Mouse (Mus musculus): ENCODE results near the gene Pde4dip. TPM values are rescaled to one million over a fixed set of nuclear protein-coding genes. Genes with fewer than 3 reads are reported as not detected.

Gene Pde4dip
- total and polyA plus RNA-seq, 3 experiments, result 1,061 to 1,897 (median 1,629) TPM

DNA sequence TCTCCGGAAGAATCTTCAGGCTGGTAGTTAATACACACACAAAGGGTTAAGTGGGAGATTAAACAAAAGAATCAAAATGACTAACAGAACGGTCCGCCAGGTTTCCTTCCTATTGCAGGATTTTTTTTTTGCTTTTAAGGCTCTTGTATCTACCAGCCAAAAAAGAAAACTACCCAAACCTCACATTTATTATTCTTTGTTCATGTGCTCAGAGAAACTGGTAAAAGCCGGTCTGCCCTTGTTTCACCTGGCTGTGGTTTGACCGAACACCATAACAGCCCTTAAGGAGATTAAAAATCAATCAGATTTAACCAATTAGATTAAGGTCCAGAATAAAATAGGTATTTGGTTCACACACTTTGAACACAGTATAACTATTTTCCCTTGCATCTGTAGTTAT is 124.4 kb downstream of the Pde4dip start:
- Histone ChIP-seq H3K36me3 (ENCODE audit: control insufficient read depth, insufficient read depth, low read length) (peaks cover 54% of the 10 kb centered on the region), H3K27me3 (ENCODE audit: control insufficient read depth, insufficient read depth, low read length) (no peaks in the 10 kb centered on the region), H3K4me3 (no peak overlapping the region), H3K27ac (no peak overlapping the region), H3K4me1 (ENCODE audit: control insufficient read depth, insufficient read depth, low read length) (peaks cover 5% of the 10 kb centered on the region), H3K79me2 (replicated peaks; ENCODE audit: control insufficient read depth, insufficient read depth, low read length) (peaks cover 2% of the 10 kb centered on the region), H3K9ac (ENCODE audit: low read depth, low read length) (no peak overlapping the region)
- TF ChIP-seq CTCF (IDR thresholded peaks at IDR 0.05) (no peak), EP300 (IDR thresholded peaks at IDR 0.05; ENCODE audit: insufficient read depth, low read depth, low read length) (no peak), POLR2A (IDR thresholded peaks at IDR 0.05; ENCODE audit: insufficient read depth, low read depth, low read length) (no peak)
- DNase-seq, result no peak
- 52% methylated on average over 5 of the region's 5 CpGs for WGBS
- intact Hi-C loops (cut with DNase I), result loop anchor here (5.0 kb wide), 1 partner anchor 862 kb away; the partner anchor contains the start of gene Gja5

DNA sequence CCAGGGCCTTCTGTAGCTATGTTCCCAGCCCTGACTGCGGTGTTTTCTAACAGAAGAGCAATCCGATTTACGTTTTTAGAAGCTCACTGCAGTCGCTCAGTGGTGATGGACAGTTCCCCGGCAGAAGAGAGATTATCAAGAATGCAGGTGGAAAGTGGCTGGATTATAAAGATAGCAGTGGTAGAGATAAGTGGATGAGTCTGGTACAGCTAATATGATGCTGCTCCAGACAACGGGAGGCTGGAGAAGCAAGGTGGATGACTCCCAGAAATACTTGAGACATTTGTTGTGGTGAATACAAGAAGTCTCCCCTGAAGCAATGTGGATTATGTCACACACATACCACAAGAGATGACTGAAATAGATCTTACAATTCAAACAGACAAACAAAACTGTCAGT is 126.6 kb downstream of the Pde4dip start:
- intact Hi-C loops (cut with DNase I), result loop anchor here (5.0 kb wide), 1 partner anchor 860 kb away; the partner anchor contains the start of gene Gja5
- DNase-seq, result no peak
- Histone ChIP-seq H3K4me1 (ENCODE audit: control insufficient read depth, insufficient read depth, low read length) (peaks cover 5% of the 10 kb centered on the region), H3K9ac (ENCODE audit: low read depth, low read length) (no peak overlapping the region), H3K79me2 (replicated peaks; ENCODE audit: control insufficient read depth, insufficient read depth, low read length) (peaks cover 2% of the 10 kb centered on the region), H3K27ac (no peak overlapping the region), H3K4me3 (no peak overlapping the region), H3K36me3 (ENCODE audit: control insufficient read depth, insufficient read depth, low read length) (peaks cover 47% of the 10 kb centered on the region), H3K27me3 (ENCODE audit: control insufficient read depth, insufficient read depth, low read length) (no peaks in the 10 kb centered on the region)
- TF ChIP-seq EP300 (IDR thresholded peaks at IDR 0.05; ENCODE audit: insufficient read depth, low read depth, low read length), result no peak
- TF ChIP-seq CTCF (IDR thresholded peaks at IDR 0.05), result no peak
- TF ChIP-seq POLR2A (IDR thresholded peaks at IDR 0.05; ENCODE audit: insufficient read depth, low read depth, low read length), result no peak
- 67% methylated on average over 6 of the region's 6 CpGs for WGBS

DNA sequence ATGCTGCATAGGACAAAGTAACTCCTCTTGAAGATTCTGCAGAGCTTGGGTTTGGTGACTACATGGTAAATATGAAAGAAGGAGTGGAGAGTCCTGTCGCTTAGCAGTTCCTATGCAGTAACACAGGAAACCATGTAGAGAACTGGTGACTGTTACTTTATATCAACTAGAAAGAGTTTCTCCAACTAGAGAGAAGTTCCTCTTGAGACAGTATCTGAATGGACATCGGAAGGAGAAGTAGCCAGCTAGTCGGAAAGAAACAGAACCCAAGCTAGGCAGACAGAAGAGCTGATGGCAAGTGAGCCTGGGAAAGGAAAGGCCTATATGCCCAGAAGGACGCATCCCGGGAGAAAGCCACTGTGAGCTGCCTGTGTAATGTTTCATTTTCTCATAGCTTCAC is 127.3 kb downstream of the Pde4dip start:
- intact Hi-C loops (cut with DNase I), result loop anchor here (5.0 kb wide), 1 partner anchor 859 kb away; the partner anchor contains the start of gene Gja5
- no peak for DNase-seq
- Histone ChIP-seq H3K27me3 (ENCODE audit: control insufficient read depth, insufficient read depth, low read length) (no peaks in the 10 kb centered on the region), H3K4me1 (ENCODE audit: control insufficient read depth, insufficient read depth, low read length) (peaks cover 5% of the 10 kb centered on the region; the same call in 1 of the 2 replicates), H3K9ac (ENCODE audit: low read depth, low read length) (no peak overlapping the region), H3K79me2 (replicated peaks; ENCODE audit: control insufficient read depth, insufficient read depth, low read length) (peaks cover 2% of the 10 kb centered on the region), H3K4me3 (no peak overlapping the region), H3K36me3 (ENCODE audit: control insufficient read depth, insufficient read depth, low read length) (peaks cover 47% of the 10 kb centered on the region), H3K27ac (no peak overlapping the region)
- 69% methylated on average over 5 of the region's 5 CpGs for WGBS
- TF ChIP-seq POLR2A (IDR thresholded peaks at IDR 0.05; ENCODE audit: insufficient read depth, low read depth, low read length) (no peak), CTCF (IDR thresholded peaks at IDR 0.05) (no peak), EP300 (IDR thresholded peaks at IDR 0.05; ENCODE audit: insufficient read depth, low read depth, low read length) (no peak)

DNA sequence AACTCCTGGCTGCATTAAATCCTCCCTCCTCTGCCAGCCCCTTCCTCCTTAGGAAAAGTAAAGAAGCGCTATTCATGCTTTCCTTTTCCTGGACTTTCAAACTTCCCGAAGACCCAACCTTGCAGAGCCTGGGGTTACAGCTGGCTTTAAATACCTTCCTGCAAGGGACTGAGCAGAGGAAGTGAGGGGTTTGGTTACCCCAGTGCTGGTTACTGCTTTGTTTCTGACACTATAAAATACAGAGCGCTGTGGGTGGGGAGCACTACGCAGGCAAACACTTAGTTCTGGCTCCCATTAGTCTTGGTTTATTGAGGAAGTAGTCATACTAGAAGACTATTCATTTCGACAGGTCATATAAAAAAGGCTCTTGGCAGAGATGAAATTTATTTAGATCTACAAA is 128.7 kb downstream of the Pde4dip start:
- intact Hi-C loops (cut with DNase I), result loop anchor here (5.0 kb wide), 1 partner anchor 858 kb away; the partner anchor contains the start of gene Gja5
- Histone ChIP-seq H3K36me3 (ENCODE audit: control insufficient read depth, insufficient read depth, low read length) (peaks cover 37% of the 10 kb centered on the region), H3K27me3 (ENCODE audit: control insufficient read depth, insufficient read depth, low read length) (no peaks in the 10 kb centered on the region), H3K4me1 (ENCODE audit: control insufficient read depth, insufficient read depth, low read length) (peaks cover 5% of the 10 kb centered on the region; the same call in 1 of the 2 replicates), H3K4me3 (no peak overlapping the region), H3K27ac (no peak overlapping the region), H3K9ac (ENCODE audit: low read depth, low read length) (no peak overlapping the region), H3K79me2 (replicated peaks; ENCODE audit: control insufficient read depth, insufficient read depth, low read length) (peaks cover 2% of the 10 kb centered on the region)
- no peak for TF ChIP-seq CTCF (IDR thresholded peaks at IDR 0.05)
- TF ChIP-seq POLR2A (IDR thresholded peaks at IDR 0.05; ENCODE audit: insufficient read depth, low read depth, low read length), result no peak
- TF ChIP-seq EP300 (IDR thresholded peaks at IDR 0.05; ENCODE audit: insufficient read depth, low read depth, low read length), result no peak
- WGBS, result 80% methylated on average over 5 of the region's 5 CpGs
- no peak for DNase-seq

DNA sequence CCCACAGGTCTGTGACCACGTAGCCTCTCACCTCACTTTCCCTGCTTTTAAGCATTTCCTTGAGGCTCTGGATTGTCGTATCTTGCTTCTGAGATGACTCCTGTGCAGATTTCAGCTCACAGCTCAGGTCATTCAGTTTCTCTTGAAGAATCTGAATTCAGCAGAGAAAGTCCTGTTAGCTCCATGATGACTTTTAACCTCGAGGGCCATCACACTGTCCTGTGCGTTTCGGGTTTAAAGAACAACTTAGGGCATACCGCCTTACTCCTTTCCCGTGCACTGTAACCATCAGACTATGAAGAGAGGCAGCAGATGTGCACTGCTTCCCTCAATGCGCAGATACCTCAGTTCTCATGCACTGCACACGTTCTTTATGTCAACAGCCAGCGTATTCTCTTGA is 131.0 kb downstream of the Pde4dip start:
- peaks cover 2% of the 10 kb centered on the region for H3K79me2 ChIP-seq (replicated peaks; ENCODE audit: control insufficient read depth, insufficient read depth, low read length)
- peaks cover 14% of the 10 kb centered on the region for H3K36me3 ChIP-seq (ENCODE audit: control insufficient read depth, insufficient read depth, low read length)

DNA sequence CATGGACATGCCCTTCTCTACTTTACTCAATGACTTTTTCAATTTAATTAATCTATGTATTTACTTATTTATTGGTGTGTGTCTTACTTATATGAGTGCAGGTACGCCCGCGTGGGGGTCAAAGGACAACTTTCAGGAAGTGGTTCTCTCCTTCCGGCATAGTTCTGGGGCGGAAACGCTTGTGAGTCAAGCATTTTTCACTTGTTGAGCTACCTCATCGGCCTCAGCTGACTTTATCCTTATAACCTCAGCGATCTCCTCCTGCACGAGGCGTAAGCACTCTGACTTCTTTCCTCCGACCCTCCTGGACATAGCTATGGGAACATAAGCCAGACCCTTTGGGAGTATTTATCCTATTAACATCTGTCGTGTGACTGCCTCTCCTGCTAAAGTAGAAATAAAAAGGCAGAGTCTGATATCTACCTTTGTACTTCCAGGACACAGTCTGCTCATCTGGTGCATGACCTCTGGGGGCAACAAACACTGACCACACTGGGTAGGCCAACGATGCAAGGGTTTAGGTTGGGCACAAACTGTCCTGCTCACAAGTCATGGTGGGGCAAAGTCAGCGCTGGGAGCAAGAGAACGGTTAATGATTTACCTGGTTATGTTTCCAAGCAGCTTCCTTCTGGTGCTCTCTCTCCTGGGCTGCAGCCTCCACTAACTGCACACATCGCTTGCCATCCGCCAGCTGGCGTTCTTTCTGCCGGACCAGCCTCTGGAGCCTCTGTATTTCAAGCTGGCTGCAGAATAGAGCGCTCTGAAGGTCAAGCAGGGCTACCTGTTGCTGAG is 132.0 kb downstream of the Pde4dip start:
- Histone ChIP-seq H3K4me3 (no peak overlapping the region), H3K9ac (ENCODE audit: low read depth, low read length) (no peak overlapping the region), H3K4me1 (ENCODE audit: control insufficient read depth, insufficient read depth, low read length) (no peaks in the 10 kb centered on the region), H3K79me2 (replicated peaks; ENCODE audit: control insufficient read depth, insufficient read depth, low read length) (no peaks in the 10 kb centered on the region), H3K27me3 (ENCODE audit: control insufficient read depth, insufficient read depth, low read length) (no peaks in the 10 kb centered on the region), H3K27ac (no peak overlapping the region), H3K36me3 (ENCODE audit: control insufficient read depth, insufficient read depth, low read length) (peaks cover 5% of the 10 kb centered on the region)
- intact Hi-C loops (cut with DNase I), result no loop called here
- DNase-seq, result no peak
- TF ChIP-seq CTCF (IDR thresholded peaks at IDR 0.05) (no peak), EP300 (IDR thresholded peaks at IDR 0.05; ENCODE audit: insufficient read depth, low read depth, low read length) (0 out of 2 replicates have a peak, but pooled peaks have one; percentile 21)
- 82% methylated on average over 20 of the region's 20 CpGs for WGBS

More for the DNA sequence above, 131.0 kb downstream of the Pde4dip start:
- Histone ChIP-seq H3K4me3 (no peak overlapping the region), H3K9ac (ENCODE audit: low read depth, low read length) (no peak overlapping the region), H3K4me1 (ENCODE audit: control insufficient read depth, insufficient read depth, low read length) (peaks cover 4% of the 10 kb centered on the region; the same call in 1 of the 2 replicates), H3K27me3 (ENCODE audit: control insufficient read depth, insufficient read depth, low read length) (no peaks in the 10 kb centered on the region), H3K27ac (no peak overlapping the region)
- no peak for DNase-seq
- intact Hi-C loops (cut with DNase I), result no loop called here
- WGBS, result 87% methylated on average over 10 of the region's 10 CpGs
- TF ChIP-seq CTCF (IDR thresholded peaks at IDR 0.05) (no peak), EP300 (IDR thresholded peaks at IDR 0.05; ENCODE audit: insufficient read depth, low read depth, low read length) (no peak), POLR2A (IDR thresholded peaks at IDR 0.05; ENCODE audit: insufficient read depth, low read depth, low read length) (no peak)
